Mouse (Mus musculus) midbrain, embryonic 12.5 days (tissue): ENCODE results near the gene Tppp2. TPM values are rescaled to one million over a fixed set of nuclear protein-coding genes. Genes with fewer than 3 reads are reported as not detected.
"Not testable (repeated sequence)": the region's sequence is repeated elsewhere in the genome, so short reads cannot be mapped to it uniquely, and the experiment has no call there.

ENCODE experiments used
- ATAC-seq: fragments of 200-750 bp; cut with Nextera tagmentation; 2 replicates; pipeline ENCODE4 v1.8.0; 2017; ENCODE audit warnings: low read depth, moderate TSS enrichment, moderate library complexity; ENCODE audit not compliant: low FRiP score
- H3K27ac ChIP-seq: fragments of 300-500 bp; sonication (generic); replicated peaks from 2 replicates; pipeline ENCODE4 v1.5.1; 2016; ENCODE audit warnings: mild to moderate bottlenecking
- H3K27me3 ChIP-seq: fragments of 300-500 bp; sonication (generic); 2 replicates; pipeline ENCODE4 v1.6.1; 2016; ENCODE audit warnings: mild to moderate bottlenecking
- H3K36me3 ChIP-seq: fragments of 300-500 bp; sonication (generic); 2 replicates; pipeline ENCODE4 v1.6.1; 2016
- H3K4me1 ChIP-seq: fragments of 300-500 bp; sonication (generic); 2 replicates; pipeline ENCODE4 v1.6.1; 2016
- H3K4me2 ChIP-seq: fragments of 300-500 bp; sonication (generic); replicated peaks from 2 replicates; pipeline ENCODE4 v1.6.1; 2016; ENCODE audit warnings: mild to moderate bottlenecking, moderate library complexity
- H3K4me3 ChIP-seq: fragments of 300-500 bp; sonication (generic); 2 replicates; pipeline ENCODE4 v1.5.1; 2016; ENCODE audit warnings: mild to moderate bottlenecking
- H3K9ac ChIP-seq: fragments of 300-500 bp; sonication (generic); replicated peaks from 2 replicates; pipeline ENCODE4 v1.6.1; 2016; ENCODE audit warnings: mild to moderate bottlenecking, moderate library complexity
- H3K9me3 ChIP-seq: fragments of 300-500 bp; sonication (generic); 2 replicates; pipeline ENCODE4 v1.6.1; 2016; ENCODE audit warnings: mild to moderate bottlenecking
- WGBS: fragments of 180-500 bp; shearing (Covaris S2); methylation state at CpG from one replicate; pipeline ENCODE4 v1.1.7; 2016; 5-methylcytosine and 5-hydroxymethylcytosine counted together
- polyA plus RNA-seq: library from polyadenylated mRNA; unstranded; fragments of >200 nt; fragmentation: Nextera tagmentation; extraction: Ambion mirVana; gene quantifications from 2 replicates; pipeline ENCODE4 v1.2.1, GENCODE M21; 2016

Gene Tppp2
- polyA plus RNA-seq, 1 experiment from 2014 or later, result not detected

GRCm38 (mm10) chr14:51913062-51913959, 4.9 kb upstream of the Tppp2 start:
- WGBS, result under 1% methylated on average over 57 of the region's 58 CpGs
- Histone ChIP-seq H3K36me3 (no peaks in the 10 kb centered on the region), H3K4me1 (peaks cover 25% of the 10 kb centered on the region), H3K4me2 (peak overlapping the region; percentile 100), H3K9ac (peak overlapping the region; percentile 60), H3K4me3 (peak overlapping the region; percentile 63), H3K27ac (no peak overlapping the region), H3K9me3 (no peaks in the 10 kb centered on the region), H3K27me3 (peaks cover 44% of the 10 kb centered on the region)
- peak; percentile 64 for ATAC-seq

DNA sequence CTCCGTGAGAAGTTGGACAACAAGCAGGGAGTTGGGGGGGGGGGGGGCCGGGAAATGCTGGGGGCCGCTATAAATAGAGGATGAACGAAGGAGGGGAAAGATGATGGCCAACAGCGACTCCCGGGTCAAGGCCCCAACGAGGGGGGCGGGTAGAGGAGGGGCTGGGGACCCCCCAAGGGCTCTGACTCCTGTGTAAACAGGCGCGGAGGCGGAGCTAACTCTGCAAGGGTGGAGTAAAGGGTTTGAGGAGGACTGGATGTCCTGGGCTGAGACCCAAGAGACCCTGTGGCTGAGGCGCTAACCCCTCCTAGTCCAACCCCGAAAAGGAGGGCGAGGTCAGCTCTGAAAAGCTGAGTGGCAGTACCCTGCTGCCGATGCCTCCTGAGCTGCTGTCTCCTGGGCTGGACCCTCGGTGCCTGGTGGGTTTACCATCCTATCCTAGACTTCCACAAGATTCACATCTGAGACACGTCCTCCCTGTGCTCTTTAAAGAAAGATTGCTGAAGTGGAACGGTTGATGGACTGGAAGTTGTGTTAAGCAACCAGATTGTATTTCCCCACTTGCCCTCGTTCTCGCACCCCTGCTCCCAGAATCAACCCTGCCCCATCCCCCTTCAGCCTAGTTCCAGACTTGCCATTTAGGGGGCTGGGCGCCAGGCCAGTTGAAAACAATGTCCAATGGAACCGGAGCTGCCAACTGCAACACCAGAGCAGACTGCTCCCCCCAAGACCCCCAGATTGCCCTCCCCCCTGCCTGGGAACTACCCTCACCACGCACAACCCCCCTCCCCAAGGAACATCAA, 4.1 kb upstream of the Tppp2 start, which contains the start of gene Ndrg2:
Gene Ndrg2, minus strand, starts transcription at position 199 of the 803 bp plus-strand sequence.
- 3% methylated on average over 21 of the region's 23 CpGs for WGBS
- H3K4me2 ChIP-seq, result peak within 1 kb of the TSS; percentile 100
- ATAC-seq, result peak; percentile 72
- H3K4me1 ChIP-seq, result peaks cover 25% of the 10 kb centered on the region
- H3K9ac ChIP-seq, result peak within 1 kb of the TSS; percentile 60
- peak within 1 kb of the TSS; percentile 63 for H3K4me3 ChIP-seq
- no peak within 1 kb of the TSS for H3K27ac ChIP-seq
- no peaks in the 10 kb centered on the region for H3K36me3 ChIP-seq
- H3K9me3 ChIP-seq, result no peaks in the 10 kb centered on the region
- H3K27me3 ChIP-seq, result peaks cover 44% of the 10 kb centered on the region

DNA sequence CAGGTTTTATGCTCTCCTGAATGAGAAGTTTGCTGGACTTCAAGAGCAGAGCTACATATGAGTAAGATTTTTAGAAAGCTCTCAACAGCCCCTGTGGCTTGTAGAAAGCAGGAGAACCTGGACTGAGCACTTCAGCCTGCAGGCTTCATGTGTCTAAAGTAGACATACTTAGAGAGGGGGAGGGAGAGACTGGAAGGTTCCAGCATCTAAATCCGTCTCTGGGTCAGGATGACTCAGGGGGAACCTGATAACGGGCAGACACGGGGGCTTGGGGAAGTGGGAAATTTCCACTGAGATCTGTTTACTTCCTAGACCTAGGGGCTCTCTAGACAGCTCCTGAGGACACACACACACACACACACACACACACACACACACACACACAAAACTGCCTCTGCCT, 3.2 kb upstream of the Tppp2 start:
- no peak overlapping the region for H3K4me2 ChIP-seq
- H3K4me3 ChIP-seq, result no peak overlapping the region
- no peak overlapping the region for H3K27ac ChIP-seq
- H3K27me3 ChIP-seq, result peaks cover 44% of the 10 kb centered on the region
- no peak overlapping the region for H3K9ac ChIP-seq
- H3K36me3 ChIP-seq, result no peaks in the 10 kb centered on the region
- H3K4me1 ChIP-seq, result peaks cover 25% of the 10 kb centered on the region
- WGBS, result 45% methylated on average over 3 of the region's 3 CpGs
- no peak for ATAC-seq
- no peaks in the 10 kb centered on the region for H3K9me3 ChIP-seq

DNA sequence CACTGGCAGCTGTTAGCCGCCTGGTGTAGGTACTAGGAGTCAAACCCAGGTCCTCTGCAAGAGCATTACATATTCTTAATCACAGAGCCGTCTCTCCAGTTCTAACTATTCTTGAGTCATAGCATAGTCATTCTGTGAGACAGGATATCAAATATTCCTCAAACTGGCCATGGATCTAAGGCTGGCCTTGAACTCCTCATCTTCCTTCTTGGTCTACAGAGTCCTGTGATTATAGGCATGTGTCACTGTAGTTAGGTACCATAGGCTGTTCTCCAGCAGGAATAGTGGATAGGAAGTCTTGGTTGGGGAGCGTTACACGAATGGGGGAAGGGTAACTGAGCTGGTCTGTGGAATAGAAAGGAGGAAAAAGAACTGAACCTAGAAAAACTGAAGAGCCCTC, 1.7 kb upstream of the Tppp2 start:
- no peaks in the 10 kb centered on the region for H3K36me3 ChIP-seq
- H3K27ac ChIP-seq, result no peak overlapping the region
- no peak overlapping the region for H3K9ac ChIP-seq
- H3K9me3 ChIP-seq, result no peaks in the 10 kb centered on the region
- ATAC-seq, result no peak
- H3K4me1 ChIP-seq, result peaks cover 25% of the 10 kb centered on the region
- no peak overlapping the region for H3K4me2 ChIP-seq
- H3K4me3 ChIP-seq, result no peak overlapping the region
- WGBS, result 90% methylated on average over 4 of the region's 4 CpGs
- H3K27me3 ChIP-seq, result peaks cover 31% of the 10 kb centered on the region

- no peak overlapping the region for H3K27ac ChIP-seq
- H3K27me3 ChIP-seq, result peaks cover 9% of the 10 kb centered on the region
- H3K36me3 ChIP-seq, result no peaks in the 10 kb centered on the region
- no peak overlapping the region for H3K4me2 ChIP-seq
- H3K9ac ChIP-seq, result no peak overlapping the region
- ATAC-seq, result no peak
- no peak overlapping the region for H3K4me3 ChIP-seq
- H3K9me3 ChIP-seq, result no peaks in the 10 kb centered on the region
- H3K4me1 ChIP-seq, result peaks cover 11% of the 10 kb centered on the region
- 87% methylated on average over 4 of the region's 4 CpGs for WGBS
These were observed 741 bp downstream of the Tppp2 start for GRCm38 (mm10) chr14:51918966-51919365.

DNA sequence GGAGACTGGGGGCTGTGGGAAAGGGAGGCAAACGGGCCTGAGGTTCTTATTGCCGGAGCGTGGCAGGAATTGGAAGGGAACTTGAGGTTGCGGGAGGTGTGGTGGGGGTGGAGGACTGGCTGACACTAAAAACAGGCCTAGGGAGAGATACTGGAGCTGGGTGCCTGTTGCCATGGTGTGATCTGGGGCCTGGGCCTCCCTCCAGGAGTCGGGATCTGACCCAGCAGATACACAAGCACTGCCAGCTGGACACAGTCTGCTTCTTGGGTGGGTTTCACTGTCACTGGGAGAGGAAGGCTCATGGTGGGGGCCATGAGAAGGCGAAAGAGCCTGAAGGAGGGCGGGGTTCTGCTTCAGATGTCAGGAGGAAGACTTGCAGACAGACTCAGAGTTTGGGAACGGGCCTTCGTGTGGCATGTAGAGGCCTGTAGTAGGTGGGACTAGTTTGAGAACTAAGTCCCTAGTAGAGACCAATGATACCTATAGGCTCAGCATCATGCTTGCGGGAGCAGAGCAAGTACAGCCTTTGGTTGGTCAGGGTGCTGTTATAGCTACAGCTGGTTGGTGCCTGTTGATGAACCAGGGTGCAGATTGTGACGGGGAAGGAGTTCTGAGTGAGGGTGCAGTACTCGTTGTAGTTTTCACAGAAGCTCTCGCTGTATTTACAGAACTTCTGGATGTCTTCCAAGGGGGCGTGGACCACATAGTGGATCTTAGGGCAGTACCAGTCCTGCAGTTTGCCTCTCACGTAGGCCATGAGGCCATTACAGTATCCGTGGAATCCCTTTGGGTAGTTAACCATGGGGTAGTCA, 3.7 kb downstream of the Tppp2 start:
- no peaks in the 10 kb centered on the region for H3K9me3 ChIP-seq
- no peak overlapping the region for H3K9ac ChIP-seq
- WGBS, result 87% methylated on average over 16 of the region's 16 CpGs
- no peaks in the 10 kb centered on the region for H3K4me1 ChIP-seq
- no peak overlapping the region for H3K4me2 ChIP-seq
- H3K36me3 ChIP-seq, result no peaks in the 10 kb centered on the region
- no peak overlapping the region for H3K27ac ChIP-seq
- H3K27me3 ChIP-seq, result no peaks in the 10 kb centered on the region; the same call in 1 of the 2 replicates
- no peak overlapping the region for H3K4me3 ChIP-seq
- no peak for ATAC-seq

GRCm38 (mm10) chr14:51922571-51922865, 4.3 kb downstream of the Tppp2 start, which contains the start of gene Rnase13:
TSS of gene Rnase13 (minus strand) at chr14:51922773.
- H3K9ac ChIP-seq, result no peak within 1 kb of the TSS
- H3K4me3 ChIP-seq, result no peak within 1 kb of the TSS
- no peaks in the 10 kb centered on the region for H3K4me1 ChIP-seq
- ATAC-seq, result no peak
- no peaks in the 10 kb centered on the region; the same call in 1 of the 2 replicates for H3K27me3 ChIP-seq
- no peak within 1 kb of the TSS for H3K4me2 ChIP-seq
- no peak within 1 kb of the TSS for H3K27ac ChIP-seq
- no peaks in the 10 kb centered on the region for H3K9me3 ChIP-seq
- 95% methylated on average over 7 of the region's 7 CpGs for WGBS
- H3K36me3 ChIP-seq, result no peaks in the 10 kb centered on the region

DNA sequence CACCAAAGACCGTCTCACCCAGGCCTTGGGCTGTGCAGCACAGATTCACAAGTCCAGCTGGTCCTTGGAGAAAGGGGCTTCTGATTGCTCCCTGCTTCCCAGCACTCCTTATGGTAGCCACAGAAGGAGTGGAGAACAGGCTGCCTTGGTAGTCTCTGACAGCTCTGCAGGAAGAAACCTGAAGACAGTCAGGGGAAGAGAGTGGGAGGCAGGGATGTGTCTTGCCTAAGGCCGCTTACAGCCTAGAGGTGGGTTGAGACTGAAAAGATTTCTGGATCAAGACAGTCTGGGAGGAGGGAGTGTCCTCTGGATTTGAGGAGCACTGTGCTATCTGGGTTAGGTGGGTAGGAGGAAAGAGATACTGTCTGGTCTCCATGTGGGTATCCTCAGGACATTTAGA, 4.7 kb downstream of the Tppp2 start:
- H3K4me1 ChIP-seq, result no peaks in the 10 kb centered on the region
- no peak for ATAC-seq
- WGBS, result 90% methylated on average over 2 of the region's 2 CpGs

GRCm38 (mm10) chr14:51923492-51923891, 5.3 kb downstream of the Tppp2 start:
- 73% methylated on average over 4 of the region's 4 CpGs for WGBS
- no peak overlapping the region for H3K4me3 ChIP-seq
- no peak overlapping the region for H3K4me2 ChIP-seq

More for the DNA sequence above, 4.7 kb downstream of the Tppp2 start:
- no peaks in the 10 kb centered on the region; the same call in 1 of the 2 replicates for H3K27me3 ChIP-seq
- no peak overlapping the region for H3K9ac ChIP-seq
- H3K27ac ChIP-seq, result no peak overlapping the region
- no peak overlapping the region for H3K4me2 ChIP-seq
- no peaks in the 10 kb centered on the region for H3K9me3 ChIP-seq
- no peaks in the 10 kb centered on the region for H3K36me3 ChIP-seq
- no peak overlapping the region for H3K4me3 ChIP-seq

DNA sequence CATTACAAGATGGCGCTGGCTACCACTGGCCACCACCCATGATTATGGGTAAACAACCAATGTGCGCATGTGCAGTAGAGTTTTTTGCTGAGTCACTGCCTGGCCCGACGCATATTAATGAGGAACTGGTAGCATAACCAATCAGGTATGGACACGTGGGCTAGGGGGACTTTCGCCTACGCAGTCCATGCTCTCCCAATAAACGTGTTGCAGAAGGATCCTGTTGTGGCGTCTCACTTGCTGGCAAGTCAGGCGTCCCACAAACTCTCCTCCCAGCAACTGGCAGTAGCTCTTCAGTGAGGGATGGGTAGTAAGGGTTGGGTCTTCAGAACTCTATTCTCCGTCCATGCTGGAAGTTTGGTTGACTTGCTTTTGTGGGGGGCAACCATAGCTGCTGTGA, 8.7 kb downstream of the Tppp2 start:
- 93% methylated on average over 11 of the region's 11 CpGs for WGBS
- H3K27me3 ChIP-seq, H3K36me3 ChIP-seq: not testable (repeated sequence)

More at GRCm38 (mm10) chr14:51923492-51923891, 5.3 kb downstream of the Tppp2 start:
- no peak for ATAC-seq
- H3K9me3 ChIP-seq, result no peaks in the 10 kb centered on the region
- no peak overlapping the region for H3K27ac ChIP-seq
- no peaks in the 10 kb centered on the region for H3K36me3 ChIP-seq
- no peaks in the 10 kb centered on the region; the same call in 1 of the 2 replicates for H3K27me3 ChIP-seq
- H3K4me1 ChIP-seq, result no peaks in the 10 kb centered on the region
- H3K9ac ChIP-seq, result no peak overlapping the region

DNA sequence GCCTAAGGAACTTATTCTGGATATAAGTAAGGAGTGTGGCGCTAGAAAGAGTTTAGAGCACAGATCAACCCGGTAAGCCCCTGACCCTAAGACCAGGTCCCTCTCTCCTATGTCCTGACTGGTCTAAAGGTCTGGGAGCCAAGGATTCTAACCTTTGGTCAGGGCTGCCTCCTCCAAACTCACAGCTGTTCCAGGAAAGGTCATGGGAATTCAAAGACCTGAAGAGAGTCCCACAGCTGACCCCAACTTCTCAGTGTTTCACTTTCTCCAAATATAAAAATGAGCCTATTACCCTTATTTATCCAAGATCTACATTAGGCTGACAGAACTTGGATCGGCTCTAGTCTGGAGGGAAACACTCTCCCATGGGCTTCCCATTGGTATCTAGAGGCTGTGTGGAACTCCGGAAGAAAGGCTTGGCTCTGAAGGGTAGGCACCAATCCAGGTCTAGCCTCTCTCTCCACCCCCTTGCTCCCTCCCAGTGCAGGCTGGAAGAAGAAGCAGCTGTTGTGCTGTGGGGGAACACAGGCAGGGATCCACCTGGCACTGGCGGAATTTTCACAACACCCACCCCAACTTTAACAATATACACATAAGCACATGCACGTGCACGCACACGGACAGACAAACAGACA, 11.2 kb downstream of the Tppp2 start:
- H3K27ac ChIP-seq, result no peak overlapping the region
- H3K4me1 ChIP-seq, result no peaks in the 10 kb centered on the region
- H3K9me3 ChIP-seq, result no peaks in the 10 kb centered on the region
- no peak overlapping the region for H3K4me3 ChIP-seq
- H3K9ac ChIP-seq, result no peak overlapping the region
- ATAC-seq, result no peak
- H3K36me3 ChIP-seq, result no peaks in the 10 kb centered on the region
- H3K27me3 ChIP-seq, result 0 out of 2 replicates have a peak, but pooled peaks cover 4% of the 10 kb centered on the region
- 81% methylated on average over 8 of the region's 8 CpGs for WGBS
- H3K4me2 ChIP-seq, result no peak overlapping the region

More for the DNA sequence above, 8.7 kb downstream of the Tppp2 start:
- H3K27ac ChIP-seq, ATAC-seq, H3K4me3 ChIP-seq, H3K4me2 ChIP-seq, H3K4me1 ChIP-seq, H3K9ac ChIP-seq, H3K9me3 ChIP-seq: not testable (repeated sequence)
